In the genomic region with DNA sequence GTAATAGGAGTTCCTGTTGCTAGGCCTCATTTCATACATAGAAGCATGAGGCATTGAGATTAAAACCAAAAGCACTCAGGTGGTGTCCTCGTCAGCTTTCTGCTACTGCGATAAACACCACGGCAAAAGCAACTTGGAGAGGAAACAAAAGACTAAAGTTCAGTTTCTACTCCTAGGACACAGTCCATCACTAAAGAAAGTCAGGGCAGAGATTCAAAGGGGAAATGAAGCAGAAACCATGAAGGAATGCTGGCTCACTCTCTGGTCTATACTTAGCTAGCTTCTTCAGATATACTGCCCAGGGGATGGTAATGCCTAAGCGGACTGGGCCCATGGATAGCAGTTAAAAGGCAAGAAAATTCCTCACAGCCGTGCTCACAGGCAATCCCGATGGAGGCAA, we compare ENCODE assay signal across 14 mouse cellular contexts. TPM values are rescaled to one million over a fixed set of nuclear protein-coding genes. Genes with fewer than 3 reads are reported as not detected.
DNase-seq lines count a peak whose midpoint lies in the region; ATAC-seq and TF ChIP-seq lines count a peak whose summit lies in the region.
"Had no signal": no experiment of that assay in that cellular context is flagged by ENCODE, and none has a peak within 500 bp of the region (broad histone marks: within the 10 kb centered on the region; RNA-seq: fewer than 3 reads in every experiment).

No protein-coding gene starts in this region.

- H3K4me2 ChIP-seq in hindbrain, postnatal 0 days (ENCODE audit: low read depth, low read length): no peak overlapping the region
- no peak overlapping the region for H3K4me2 ChIP-seq in hindbrain, embryonic 13.5 days
- no peak overlapping the region for H3K4me2 ChIP-seq in midbrain, postnatal 0 days (ENCODE audit: low read depth, low read length, poor library complexity, severe bottlenecking)
- H3K4me2 ChIP-seq in midbrain, embryonic 13.5 days (replicated peaks): no peak overlapping the region
- H3K4me2 ChIP-seq: forebrain, embryonic 13.5 days; liver, embryonic 15.5 days; midbrain, embryonic 12.5 days had no signal

- no peaks in the 10 kb centered on the region for H3K27me3 ChIP-seq in hindbrain, postnatal 0 days (ENCODE audit: insufficient read depth, low read length)
- H3K27me3 ChIP-seq in hindbrain, embryonic 13.5 days: no peaks in the 10 kb centered on the region
- H3K27me3 ChIP-seq in midbrain, postnatal 0 days (ENCODE audit: insufficient read depth, low read length): no peaks in the 10 kb centered on the region
- H3K27me3 ChIP-seq in midbrain, embryonic 13.5 days: no peaks in the 10 kb centered on the region
- H3K27me3 ChIP-seq: forebrain, embryonic 13.5 days; liver, embryonic 15.5 days; midbrain, embryonic 12.5 days had no signal

- H3K4me1 ChIP-seq in hindbrain, postnatal 0 days (ENCODE audit: insufficient read depth, low read length): no peaks in the 10 kb centered on the region
- H3K4me1 ChIP-seq in hindbrain, embryonic 13.5 days (replicated peaks): peaks cover 7% of the 10 kb centered on the region
- H3K4me1 ChIP-seq in midbrain, postnatal 0 days (ENCODE audit: insufficient read depth, low read length): no peaks in the 10 kb centered on the region
- no peaks in the 10 kb centered on the region for H3K4me1 ChIP-seq in midbrain, embryonic 13.5 days (replicated peaks)
- H3K4me1 ChIP-seq: midbrain, embryonic 12.5 days had no signal

- H3K9me3 ChIP-seq in hindbrain, postnatal 0 days (ENCODE audit: low read length): no peaks in the 10 kb centered on the region
- no peaks in the 10 kb centered on the region for H3K9me3 ChIP-seq in hindbrain, embryonic 13.5 days
- no peaks in the 10 kb centered on the region for H3K9me3 ChIP-seq in midbrain, postnatal 0 days (ENCODE audit: low read length)
- H3K9me3 ChIP-seq in midbrain, embryonic 13.5 days: no peaks in the 10 kb centered on the region
- H3K9me3 ChIP-seq: forebrain, embryonic 13.5 days; liver, embryonic 15.5 days; midbrain, embryonic 12.5 days had no signal

- no peak overlapping the region for H3K9ac ChIP-seq in hindbrain, postnatal 0 days (replicated peaks; ENCODE audit: low read length)
- H3K9ac ChIP-seq in hindbrain, embryonic 13.5 days: no peak overlapping the region
- no peak overlapping the region for H3K9ac ChIP-seq in midbrain, postnatal 0 days (replicated peaks; ENCODE audit: low read length, poor library complexity, severe bottlenecking)
- no peak overlapping the region for H3K9ac ChIP-seq in midbrain, embryonic 13.5 days (replicated peaks)
- H3K9ac ChIP-seq: forebrain, embryonic 13.5 days; liver, embryonic 15.5 days; midbrain, embryonic 12.5 days had no signal

- H3K27ac ChIP-seq in hindbrain, postnatal 0 days: peak overlapping the region; percentile 8; the same call in 1 of the 2 replicates
- H3K27ac ChIP-seq in hindbrain, embryonic 13.5 days: no peak overlapping the region
- no peak overlapping the region for H3K27ac ChIP-seq in midbrain, postnatal 0 days (ENCODE audit: low read depth, low read length)
- no peak overlapping the region for H3K27ac ChIP-seq in midbrain, embryonic 13.5 days
- H3K27ac ChIP-seq: forebrain, embryonic 13.5 days; liver, embryonic 15.5 days; midbrain, embryonic 12.5 days had no signal

- no peak for ATAC-seq in hindbrain, postnatal 0 days
- no peak for ATAC-seq in hindbrain, embryonic 13.5 days (ENCODE audit: low FRiP score)
- no peak for ATAC-seq in midbrain, postnatal 0 days (ENCODE audit: low FRiP score)
- ATAC-seq in midbrain, embryonic 13.5 days: no peak
- ATAC-seq: forebrain, embryonic 13.5 days had no signal

- 49% methylated on average over 6 of the region's 6 CpGs for WGBS in hindbrain, postnatal 0 days
- 67% methylated on average over 6 of the region's 6 CpGs for WGBS in hindbrain, embryonic 13.5 days
- 72% methylated on average over 6 of the region's 6 CpGs for WGBS in midbrain, postnatal 0 days
- WGBS in midbrain, embryonic 13.5 days: 81% methylated on average over 6 of the region's 6 CpGs

- intact Hi-C loops in left cerebral cortex, postnatal 4 days (cut with DNase I): no loop called here

- peaks cover 30% of the 10 kb centered on the region for H3K36me3 ChIP-seq in hindbrain, postnatal 0 days (ENCODE audit: insufficient read depth, low read length)
- H3K36me3 ChIP-seq in hindbrain, embryonic 13.5 days: peaks cover 52% of the 10 kb centered on the region
- H3K36me3 ChIP-seq in midbrain, postnatal 0 days (ENCODE audit: insufficient read depth, low read length): peaks cover 20% of the 10 kb centered on the region
- peaks cover 51% of the 10 kb centered on the region for H3K36me3 ChIP-seq in midbrain, embryonic 13.5 days

- no peak overlapping the region for H3K4me3 ChIP-seq in hindbrain, postnatal 0 days (ENCODE audit: low read length)
- no peak overlapping the region for H3K4me3 ChIP-seq in hindbrain, embryonic 13.5 days
- no peak overlapping the region for H3K4me3 ChIP-seq in midbrain, postnatal 0 days (ENCODE audit: low read depth, low read length)
- no peak overlapping the region for H3K4me3 ChIP-seq in midbrain, embryonic 13.5 days (replicated peaks)
- H3K4me3 ChIP-seq: forebrain, embryonic 13.5 days; liver, embryonic 15.5 days; midbrain, embryonic 12.5 days had no signal

- DNase-seq in hindbrain, postnatal 0 days (ENCODE audit: low spot score): peak; percentile 8
- DNase-seq in midbrain, postnatal 0 days (ENCODE audit: low spot score): peak; percentile 9
- peak; percentile 47 for DNase-seq in kidney, postnatal 14 days
- DNase-seq in thymus, postnatal 0 days (ENCODE audit: low spot score): no peak
- no peak for DNase-seq in left cerebral cortex, postnatal 4 days
- DNase-seq: cerebellum, adult 2 months; layer of hippocampus, adult 9-11 months; lung, postnatal 36 days; thymus, postnatal 4 days had no signal

- no peak for TF ChIP-seq CTCF in hindbrain, postnatal 0 days (IDR thresholded peaks at IDR 0.05; ENCODE audit: low read depth)
- TF ChIP-seq CTCF in midbrain, postnatal 0 days (IDR thresholded peaks at IDR 0.05): no peak

RNA-seq across cellular contexts. Expression of a gene that starts 14.3 kb away (rescaled TPM):
- total RNA-seq in hindbrain, postnatal 0 days (2014; rRNA removed): 4.7 and 7.1 TPM in 2 replicates
- 32.7 and 41.4 TPM in 2 replicates for polyA plus RNA-seq in hindbrain, postnatal 0 days (2015; fragmentation: Nextera tagmentation; extraction: Ambion mirVana)
- polyA plus RNA-seq in hindbrain, embryonic 13.5 days (2015; fragmentation: Nextera tagmentation; extraction: Ambion mirVana): 41.2 and 41.3 TPM in 2 replicates
- total RNA-seq in midbrain, postnatal 0 days (2014; rRNA removed): 11.0 and 11.1 TPM in 2 replicates
- polyA plus RNA-seq in midbrain, postnatal 0 days (2015; fragmentation: Nextera tagmentation; extraction: Ambion mirVana): 40.0 and 43.4 TPM in 2 replicates
- 46.3 and 46.8 TPM in 2 replicates for polyA plus RNA-seq in midbrain, embryonic 13.5 days (2015; fragmentation: Nextera tagmentation; extraction: Ambion mirVana)
- 60.0 and 71.5 TPM in 2 replicates for polyA plus RNA-seq in thymus, postnatal 0 days (2015; fragmentation: Nextera tagmentation; extraction: Ambion mirVana)
- total RNA-seq in left cerebral cortex, postnatal 4 days (2021): 10 to 100 TPM; 36.1 to 38.4 TPM

RNA-seq across cellular contexts. Expression of a gene that starts 27.0 kb away (rescaled TPM):
- total RNA-seq in hindbrain, postnatal 0 days (2014; rRNA removed): 99.7 and 118 TPM in 2 replicates
- 533 and 543 TPM in 2 replicates for polyA plus RNA-seq in hindbrain, postnatal 0 days (2015; fragmentation: Nextera tagmentation; extraction: Ambion mirVana)
- 599 and 600 TPM in 2 replicates for polyA plus RNA-seq in hindbrain, embryonic 13.5 days (2015; fragmentation: Nextera tagmentation; extraction: Ambion mirVana)
- 116 and 131 TPM in 2 replicates for total RNA-seq in midbrain, postnatal 0 days (2014; rRNA removed)
- 505 and 509 TPM in 2 replicates for polyA plus RNA-seq in midbrain, postnatal 0 days (2015; fragmentation: Nextera tagmentation; extraction: Ambion mirVana)
- polyA plus RNA-seq in midbrain, embryonic 13.5 days (2015; fragmentation: Nextera tagmentation; extraction: Ambion mirVana): 617 and 632 TPM in 2 replicates
- polyA plus RNA-seq in thymus, postnatal 0 days (2015; fragmentation: Nextera tagmentation; extraction: Ambion mirVana): 653 and 686 TPM in 2 replicates
- total RNA-seq in left cerebral cortex, postnatal 4 days (2021): 100 to 1,000 TPM; 272 to 286 TPM

Comparison
In these comparisons a context has a peak if more than half of its experiments do, and no peak if none do; other contexts are left out.
1. DNase-seq: peak in hindbrain, postnatal 0 days (single experiment), midbrain, postnatal 0 days (single experiment) and kidney, postnatal 14 days (single experiment); none in thymus, postnatal 0 days (single experiment) and left cerebral cortex, postnatal 4 days (single experiment).